Mouse (Mus musculus) stomach, postnatal 0 days (tissue): Measurements from ENCODE around the gene Bcl2l13.

Source experiments
- CTCF ChIP-seq: IDR thresholded peaks from 2 replicates; pipeline ENCODE4 v1.5.1; 2016; ENCODE audit warnings: antibody characterized with exemption, low read depth, mild to moderate bottlenecking, moderate library complexity
- EP300 ChIP-seq: optimal IDR thresholded peaks from 2 replicates; pipeline ENCODE3; 2016; ENCODE audit warnings: antibody characterized with exemption

DNA sequence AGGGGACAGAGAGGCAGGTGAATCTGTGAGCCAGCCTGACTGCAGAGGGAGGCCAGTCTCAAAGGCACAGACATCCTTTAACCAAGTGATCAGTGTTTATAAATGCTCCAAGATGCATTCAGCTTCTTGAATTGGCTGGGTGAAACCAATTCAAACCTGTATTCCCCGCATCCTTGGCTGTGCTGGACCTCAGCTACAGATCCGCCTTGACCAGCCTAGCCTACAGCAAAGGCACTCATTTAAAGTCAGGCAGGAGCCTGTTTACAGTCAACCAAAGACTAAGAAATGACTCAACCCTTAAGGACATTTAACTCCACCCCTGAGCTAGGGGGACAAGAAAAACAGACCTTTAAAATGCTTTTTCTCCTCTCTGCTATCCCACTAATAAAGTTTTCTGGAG is 16.7 kb upstream of the Bcl2l13 start:
- TF ChIP-seq EP300 (no peak), CTCF (no peak)
